Mouse (Mus musculus): ENCODE data around the gene S100a3.

- TF ChIP-seq CHD2 (IDR thresholded peaks at IDR 0.05; ENCODE audit: low read depth, low read length) (no peak), ZNF384 (IDR thresholded peaks at IDR 0.05; ENCODE audit: low read depth, low read length) (no peak), ZC3H11A (IDR thresholded peaks at IDR 0.05; ENCODE audit: borderline replicate concordance, low read depth, low read length) (no peak)
Observed at GRCm38 (mm10) chr3:90579433-90579832, 19.1 kb downstream of the S100a3 start.
